23 mouse cellular contexts compared by ENCODE assay signal in genomic region chr5:101979594-101979993, GRCm38 (mm10).
DNase-seq lines count a peak whose midpoint lies in the region; ATAC-seq and TF ChIP-seq lines count a peak whose summit lies in the region.
"Had no signal": no experiment of that assay in that cellular context is flagged by ENCODE, and none has a peak within 500 bp of the region (broad histone marks: within the 10 kb centered on the region; RNA-seq: fewer than 3 reads in every experiment).

No protein-coding gene starts in this region.

- H3K4me3 ChIP-seq in midbrain, embryonic 13.5 days (replicated peaks) = no peak overlapping the region
- no peak overlapping the region for H3K4me3 ChIP-seq in midbrain, postnatal 0 days (ENCODE audit: low read depth, low read length)
- H3K4me3 ChIP-seq in liver, embryonic 13.5 days (replicated peaks) = peak overlapping the region; percentile 27
- H3K4me3 ChIP-seq in midbrain, embryonic 16.5 days (ENCODE audit: low read depth, low read length) = no peak overlapping the region
- H3K4me3 ChIP-seq in lung, postnatal 0 days (ENCODE audit: low read depth, low read length) = no peak overlapping the region
- H3K4me3 ChIP-seq: forebrain, embryonic 13.5 days; heart, adult 2 months; limb, embryonic 10.5 days; midbrain, embryonic 10.5 days; neural tube, embryonic 12.5 days had no signal

- 85% methylated on average over 6 of the region's 6 CpGs for WGBS in midbrain, embryonic 13.5 days
- WGBS in midbrain, postnatal 0 days = 83% methylated on average over 6 of the region's 6 CpGs
- WGBS in liver, embryonic 13.5 days (ENCODE audit: insufficient replicate concordance) = 14% methylated on average over 6 of the region's 6 CpGs
- WGBS in midbrain, embryonic 16.5 days = 82% methylated on average over 6 of the region's 6 CpGs
- 65% methylated on average over 6 of the region's 6 CpGs for WGBS in lung, postnatal 0 days

- DNase-seq in midbrain, postnatal 0 days (ENCODE audit: low spot score) = no peak
- DNase-seq in liver, embryonic 13.5 days = peak; percentile 59
- no peak for DNase-seq in kidney, postnatal 36 days
- DNase-seq in left cerebral cortex, adult 18-20 months (ENCODE audit: low spot score in 2 of 2) = no peak
- DNase-seq in lung, postnatal 0 days (ENCODE audit: low spot score) = no peak
- DNase-seq: adrenal gland, adult 2 months; cerebellum, adult 2 months; cerebellum, postnatal 36 days; gastrocnemius, postnatal 10 days; heart, adult 2 months; kidney, adult 11 months; kidney, postnatal 14 days; lung, adult 18-20 months; right cerebral cortex, postnatal 4 days; thymus, postnatal 4 days had no signal

- no peak for TF ChIP-seq EP300 in lung, postnatal 0 days (IDR thresholded peaks at IDR 0.05)

- TF ChIP-seq CTCF in midbrain, postnatal 0 days (IDR thresholded peaks at IDR 0.05) = no peak
- no peak for TF ChIP-seq CTCF in lung, postnatal 0 days (IDR thresholded peaks at IDR 0.05)

- no peaks in the 10 kb centered on the region for H3K9me3 ChIP-seq in midbrain, embryonic 13.5 days
- H3K9me3 ChIP-seq in midbrain, postnatal 0 days (ENCODE audit: low read length) = no peaks in the 10 kb centered on the region
- no peaks in the 10 kb centered on the region for H3K9me3 ChIP-seq in liver, embryonic 13.5 days (replicated peaks)
- no peaks in the 10 kb centered on the region for H3K9me3 ChIP-seq in midbrain, embryonic 16.5 days (replicated peaks; ENCODE audit: control insufficient read depth, low read length, poor library complexity, severe bottlenecking)
- H3K9me3 ChIP-seq in lung, postnatal 0 days (ENCODE audit: low read length) = no peaks in the 10 kb centered on the region
- H3K9me3 ChIP-seq: forebrain, embryonic 13.5 days; limb, embryonic 10.5 days; midbrain, embryonic 10.5 days; neural tube, embryonic 12.5 days had no signal

- H3K27ac ChIP-seq in midbrain, embryonic 13.5 days = peak overlapping the region; percentile 19; the same call in 1 of the 2 replicates
- no peak overlapping the region for H3K27ac ChIP-seq in midbrain, postnatal 0 days (ENCODE audit: low read depth, low read length)
- peak overlapping the region; percentile 73 for H3K27ac ChIP-seq in liver, embryonic 13.5 days
- H3K27ac ChIP-seq in midbrain, embryonic 16.5 days (ENCODE audit: low read length) = no peak overlapping the region
- no peak overlapping the region for H3K27ac ChIP-seq in lung, postnatal 0 days (ENCODE audit: low read length)
- H3K27ac ChIP-seq: forebrain, embryonic 13.5 days; heart, adult 2 months; limb, embryonic 10.5 days; midbrain, embryonic 10.5 days; neural tube, embryonic 12.5 days had no signal

- peaks cover 15% of the 10 kb centered on the region for H3K4me1 ChIP-seq in midbrain, embryonic 13.5 days (replicated peaks)
- H3K4me1 ChIP-seq in midbrain, postnatal 0 days (ENCODE audit: insufficient read depth, low read length) = no peaks in the 10 kb centered on the region
- H3K4me1 ChIP-seq in liver, embryonic 13.5 days (replicated peaks) = peaks cover 35% of the 10 kb centered on the region
- H3K4me1 ChIP-seq in midbrain, embryonic 16.5 days (ENCODE audit: control insufficient read depth, insufficient read depth, low read length) = no peaks in the 10 kb centered on the region
- no peaks in the 10 kb centered on the region for H3K4me1 ChIP-seq in lung, postnatal 0 days (ENCODE audit: insufficient read depth, low read depth, low read length)
- H3K4me1 ChIP-seq: limb, embryonic 10.5 days had no signal

- H3K36me3 ChIP-seq in midbrain, embryonic 13.5 days = peaks cover 28% of the 10 kb centered on the region
- peaks cover 10% of the 10 kb centered on the region for H3K36me3 ChIP-seq in midbrain, postnatal 0 days (ENCODE audit: insufficient read depth, low read length)
- peaks cover 16% of the 10 kb centered on the region for H3K36me3 ChIP-seq in liver, embryonic 13.5 days
- H3K36me3 ChIP-seq in midbrain, embryonic 16.5 days (ENCODE audit: control insufficient read depth, insufficient read depth, low read length) = peaks cover 6% of the 10 kb centered on the region; the same call in 1 of the 2 replicates
- H3K36me3 ChIP-seq in lung, postnatal 0 days (ENCODE audit: insufficient read depth, low read length) = no peaks in the 10 kb centered on the region

- H3K27me3 ChIP-seq in midbrain, embryonic 13.5 days = no peaks in the 10 kb centered on the region
- no peaks in the 10 kb centered on the region for H3K27me3 ChIP-seq in midbrain, postnatal 0 days (ENCODE audit: insufficient read depth, low read length)
- no peaks in the 10 kb centered on the region for H3K27me3 ChIP-seq in liver, embryonic 13.5 days
- H3K27me3 ChIP-seq in midbrain, embryonic 16.5 days (ENCODE audit: control insufficient read depth, insufficient read depth, low read depth, low read length) = no peaks in the 10 kb centered on the region
- no peaks in the 10 kb centered on the region for H3K27me3 ChIP-seq in lung, postnatal 0 days (replicated peaks; ENCODE audit: insufficient read depth, low read length)
- H3K27me3 ChIP-seq: CH12.LX; forebrain, embryonic 13.5 days; neural tube, embryonic 12.5 days had no signal

- no peak for ATAC-seq in midbrain, embryonic 13.5 days
- ATAC-seq in midbrain, postnatal 0 days (ENCODE audit: low FRiP score) = no peak
- ATAC-seq in erythroblast, adult 5-6 weeks (replicated peaks; ENCODE audit: low FRiP score, poor library complexity, severe bottlenecking) = peak; percentile 74
- peak; percentile 96 for ATAC-seq in liver, embryonic 13.5 days (ENCODE audit: low read depth)
- ATAC-seq in midbrain, embryonic 16.5 days = no peak
- ATAC-seq in lung, postnatal 0 days = no peak
- ATAC-seq: forebrain, embryonic 13.5 days had no signal

- H3K9ac ChIP-seq in midbrain, embryonic 13.5 days (replicated peaks) = no peak overlapping the region
- H3K9ac ChIP-seq in midbrain, postnatal 0 days (replicated peaks; ENCODE audit: low read length, poor library complexity, severe bottlenecking) = no peak overlapping the region
- H3K9ac ChIP-seq in liver, embryonic 13.5 days = 0 out of 2 replicates have a peak overlapping the region, but pooled peaks have one; percentile 34
- H3K9ac ChIP-seq in midbrain, embryonic 16.5 days (ENCODE audit: low read depth, low read length) = no peak overlapping the region
- no peak overlapping the region for H3K9ac ChIP-seq in lung, postnatal 0 days (replicated peaks; ENCODE audit: low read depth)
- H3K9ac ChIP-seq: forebrain, embryonic 13.5 days; neural tube, embryonic 12.5 days had no signal

- H3K4me2 ChIP-seq in midbrain, embryonic 13.5 days (replicated peaks) = no peak overlapping the region
- H3K4me2 ChIP-seq in midbrain, postnatal 0 days (ENCODE audit: low read depth, low read length, poor library complexity, severe bottlenecking) = no peak overlapping the region
- peak overlapping the region; percentile 60 for H3K4me2 ChIP-seq in liver, embryonic 13.5 days
- H3K4me2 ChIP-seq in midbrain, embryonic 16.5 days (ENCODE audit: low read length) = no peak overlapping the region
- H3K4me2 ChIP-seq in lung, postnatal 0 days (replicated peaks; ENCODE audit: low read depth, low read length) = no peak overlapping the region
- H3K4me2 ChIP-seq: forebrain, embryonic 13.5 days; neural tube, embryonic 12.5 days had no signal

Comparison
In these comparisons a context has a peak if more than half of its experiments do, and no peak if none do; other contexts are left out.
1. H3K27ac ChIP-seq: peak in midbrain, embryonic 13.5 days (single experiment) and liver, embryonic 13.5 days (single experiment); none in midbrain, postnatal 0 days (single experiment), midbrain, embryonic 16.5 days (single experiment) and lung, postnatal 0 days (single experiment).
2. ATAC-seq: peak in erythroblast, adult 5-6 weeks (single experiment) and liver, embryonic 13.5 days (single experiment); none in midbrain, embryonic 13.5 days (single experiment), midbrain, postnatal 0 days (single experiment), midbrain, embryonic 16.5 days (single experiment) and lung, postnatal 0 days (single experiment).